Mouse (Mus musculus) cerebellum, postnatal 25 days (tissue): ENCODE measurements at regions not wholly inside any gene's neighbourhood (a gene's known extent, or its start where the extent isn't known, plus 50 kb on each side); places are given as distances from the start of the nearest gene placed in this dataset.
A peak's percentile ranks its signal among the peaks of the same experiment; 100 is the strongest.

Experiments used
- DNase-seq, 2 experiments: peaks; one replicate each; pipeline ENCODE4 v3.0.0; 2021; ENCODE audit warnings: mixed read lengths in 2 of 2

DNA sequence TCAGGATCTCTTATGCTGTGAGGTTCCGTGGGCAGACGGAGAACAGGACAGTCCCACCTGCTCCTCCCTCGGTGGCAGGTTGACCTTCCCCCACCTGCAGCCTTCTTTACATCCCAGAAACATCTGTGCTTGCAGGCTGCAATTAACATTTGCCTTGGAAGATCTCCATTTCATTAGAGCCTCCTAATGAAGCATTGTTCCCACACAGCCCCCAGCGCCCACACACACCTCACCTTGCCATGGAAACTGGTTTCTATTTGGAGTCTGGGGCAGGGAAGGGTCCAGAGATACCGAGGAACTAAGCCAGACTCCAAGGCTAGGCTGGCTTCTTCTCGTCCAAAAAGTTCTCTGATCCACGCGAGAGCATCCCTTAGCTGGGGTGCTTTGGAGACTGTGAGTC lies 56.6 kb upstream of the Rpl38 start:
- no peak for DNase-seq

DNA sequence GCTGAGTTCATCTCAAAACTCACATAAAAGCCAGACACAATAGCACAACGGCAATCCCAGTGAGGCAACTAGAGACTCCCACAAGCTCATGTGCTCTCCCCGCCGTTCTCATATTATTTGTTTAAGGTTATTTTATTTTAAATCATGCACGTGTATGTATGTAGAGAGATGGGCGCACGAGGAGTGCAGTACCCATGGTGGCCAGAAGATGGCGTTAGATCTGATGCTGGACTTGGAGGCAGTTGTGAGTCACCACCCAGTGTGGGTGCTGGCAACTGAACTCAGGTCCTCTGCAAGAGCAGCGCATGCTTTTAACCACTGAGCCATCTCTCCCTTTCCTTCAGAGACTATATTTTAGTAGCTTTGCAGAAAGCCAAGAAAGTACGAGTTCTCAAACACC lies 60.3 kb upstream of the Rpl38 start:
- no peak for DNase-seq

DNA sequence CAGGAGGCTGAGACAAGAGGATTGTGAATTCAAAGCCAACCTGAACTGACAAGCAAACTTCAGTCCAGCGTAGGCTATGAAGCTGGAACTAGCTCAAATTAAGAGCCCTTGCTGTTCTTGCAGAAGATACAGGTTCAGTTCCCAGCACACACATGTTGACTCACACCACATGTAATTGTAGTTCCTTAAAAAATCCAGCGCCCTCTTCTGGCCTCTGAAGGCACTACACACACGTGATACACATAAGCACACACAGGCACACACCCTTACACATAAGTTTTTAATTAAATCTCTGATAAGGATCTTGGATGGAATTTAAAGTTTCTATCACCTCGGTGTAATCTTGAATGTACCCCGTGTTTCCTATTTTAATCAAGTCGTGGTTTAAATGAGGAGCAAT lies 65.2 kb upstream of the Rpl38 start:
- DNase-seq = no peak

DNA sequence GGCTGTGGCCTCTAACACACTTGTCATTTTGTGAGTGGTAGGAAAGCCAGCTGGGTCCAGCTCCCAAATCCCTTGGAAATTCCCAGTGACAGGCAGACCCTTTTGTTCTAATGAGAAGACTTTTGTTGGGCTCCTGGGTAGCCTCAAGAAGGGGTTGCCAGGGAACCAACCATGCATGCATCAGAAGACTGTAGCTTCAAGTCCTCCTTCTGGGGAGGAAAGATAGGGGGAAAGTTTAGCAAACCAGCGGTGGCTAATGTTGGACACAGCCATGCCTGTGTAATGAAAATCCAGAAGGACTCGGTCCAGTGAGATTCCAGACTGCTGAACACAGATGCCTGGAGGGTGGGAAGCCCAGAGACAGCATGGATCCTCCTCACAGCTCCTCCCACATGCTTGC lies 71.1 kb upstream of the Rpl38 start:
- no peak for DNase-seq

GRCm38 (mm10) chr11:114592961-114593360 lies 75.4 kb upstream of the Rpl38 start:
- no peak for DNase-seq

DNA sequence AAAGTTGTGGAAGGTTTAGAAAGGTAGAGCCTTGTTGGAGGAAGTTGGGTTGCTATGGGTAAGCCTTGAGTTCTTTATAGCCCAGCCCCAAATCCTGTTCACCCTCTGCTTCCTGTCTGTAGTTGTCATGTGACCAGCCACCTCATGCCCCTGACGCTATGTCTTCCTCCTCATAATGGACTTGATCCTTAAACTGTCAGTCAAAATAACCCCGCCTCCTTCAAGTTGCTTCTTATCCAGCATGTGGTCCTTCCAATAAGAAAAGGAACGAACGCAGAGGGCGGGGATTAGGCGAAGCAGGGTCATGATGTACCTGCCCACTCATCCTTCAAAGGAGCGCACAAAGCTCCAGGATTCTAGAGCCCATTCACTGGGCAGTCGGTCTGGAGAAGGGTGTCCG lies 79.8 kb upstream of the Rpl38 start:
- no peak for DNase-seq

DNA sequence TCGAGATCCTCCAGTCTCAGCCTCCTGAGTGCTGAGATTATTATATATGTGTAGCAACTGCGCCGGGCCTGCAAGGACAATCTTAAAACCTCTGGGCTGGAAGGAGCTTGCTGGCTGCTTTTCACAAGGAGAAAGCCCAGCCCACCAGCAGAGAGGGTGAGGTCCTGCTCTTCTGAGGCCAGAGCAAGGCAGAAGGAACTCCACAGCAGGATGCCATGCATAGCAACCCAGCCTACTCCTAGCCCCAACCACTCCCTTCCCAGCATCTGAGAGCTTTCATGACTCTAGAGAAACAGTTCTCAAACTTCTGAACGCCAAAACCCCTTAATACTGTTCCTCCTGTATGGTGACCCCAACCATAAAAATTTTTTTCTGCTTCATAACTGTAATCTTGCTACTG lies 80.3 kb upstream of the Rpl38 start:
- DNase-seq = no peak

- DNase-seq = no peak
Measured at GRCm38 (mm10) chr11:114586400-114586799, 81.9 kb upstream of the Rpl38 start.

DNA sequence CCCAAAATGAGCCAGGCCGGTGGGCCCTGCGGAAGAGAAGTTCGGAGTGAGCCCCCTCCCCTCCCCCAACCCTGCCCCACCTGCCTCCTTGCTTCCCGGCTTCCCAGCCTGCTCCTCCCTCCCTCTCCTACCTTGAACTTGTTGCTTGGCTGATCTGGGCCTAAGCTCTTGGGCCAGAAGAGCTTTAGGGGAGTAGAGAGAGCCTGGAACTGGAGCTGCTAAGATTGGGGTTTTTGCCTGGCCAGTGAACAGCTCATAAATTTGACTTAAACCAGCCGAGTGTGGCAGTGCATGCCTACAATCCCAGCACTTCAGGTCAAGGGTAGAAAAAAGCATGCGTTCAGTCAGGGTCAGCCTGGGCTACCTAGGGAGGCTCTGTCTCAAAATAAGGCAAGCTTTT lies 83.5 kb upstream of the Rpl38 start:
- DNase-seq = no peak

DNA sequence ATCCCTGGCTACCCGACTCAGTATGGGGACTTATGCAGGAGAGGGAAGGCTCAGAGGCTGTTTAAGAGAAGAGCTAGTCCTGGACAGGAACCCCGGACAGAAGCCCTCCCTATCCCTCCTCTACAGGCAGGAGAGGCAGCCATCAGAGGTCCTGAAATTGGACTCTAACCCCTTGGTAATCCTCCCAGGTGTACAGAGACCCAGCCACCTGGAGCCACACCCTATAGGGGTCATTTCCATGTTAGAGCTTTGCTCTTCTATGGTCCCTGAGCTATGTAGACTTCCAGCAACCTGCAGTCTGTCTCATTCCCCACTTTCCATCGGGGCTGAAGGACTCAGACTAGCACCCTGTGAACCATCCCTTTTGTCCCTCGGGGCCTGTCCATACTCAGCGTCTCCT lies 84.2 kb upstream of the Rpl38 start:
- DNase-seq = no peak

- no peak for DNase-seq
Measured at GRCm38 (mm10) chr11:114579986-114580385, 88.3 kb upstream of the Rpl38 start.

- DNase-seq = no peak
Measured at GRCm38 (mm10) chr11:114578551-114578950, 89.8 kb upstream of the Rpl38 start.

DNA sequence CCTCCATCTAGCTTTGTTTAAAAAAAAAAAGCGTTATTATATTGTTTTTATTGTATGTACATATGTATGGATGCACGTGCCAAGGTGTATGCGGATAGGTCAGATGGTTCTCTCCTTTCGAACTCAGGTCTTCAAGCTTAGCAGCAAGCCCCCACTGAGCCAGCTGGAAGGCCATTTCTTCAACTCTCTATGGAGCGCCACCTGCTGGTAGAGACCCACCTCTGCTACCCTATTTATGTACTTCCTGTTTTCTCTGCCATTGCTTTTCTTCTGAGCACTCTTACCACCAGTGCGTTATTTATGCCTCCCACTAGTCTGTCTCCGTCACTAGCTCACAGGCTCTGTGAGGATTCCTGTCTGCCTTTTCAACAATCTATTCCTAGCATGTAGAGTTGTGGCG lies 91.5 kb upstream of the Rpl38 start:
- no peak for DNase-seq

DNA sequence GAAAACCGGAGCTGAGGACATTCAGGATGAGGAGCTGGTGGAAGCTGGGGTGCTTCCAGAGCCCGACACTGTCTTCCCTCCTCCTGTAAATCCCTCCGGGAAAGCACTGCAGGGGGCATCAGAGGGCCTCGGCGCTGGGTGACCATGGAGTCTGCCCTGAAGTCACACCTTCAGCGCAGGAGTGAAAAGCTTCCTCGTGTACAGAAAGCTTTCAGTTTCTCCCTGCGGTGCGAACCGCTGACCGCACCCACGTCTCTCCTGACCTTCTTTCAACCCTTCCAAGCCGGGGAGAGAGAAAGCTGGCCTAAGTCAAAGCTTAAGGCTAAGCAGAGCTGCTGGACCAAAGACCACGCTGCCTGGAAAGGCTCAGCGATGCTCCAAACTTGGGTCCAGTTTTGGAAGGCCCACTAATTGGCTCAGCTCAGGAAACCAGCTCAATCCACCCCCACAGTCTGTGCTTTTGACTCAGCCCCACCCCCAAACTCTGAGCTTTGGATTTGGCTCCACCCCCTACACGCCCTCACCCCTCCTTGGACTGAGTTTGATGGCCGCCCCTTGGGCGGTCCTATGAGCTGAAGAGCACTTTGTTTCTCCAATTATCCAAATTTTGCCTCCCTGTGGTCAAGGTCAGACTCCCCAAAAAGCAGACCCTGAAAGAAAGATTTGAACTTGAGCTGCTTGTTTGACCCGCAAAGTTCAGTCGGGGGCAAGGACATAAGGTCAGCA lies 97.0 kb upstream of the Rpl38 start:
- no peak for DNase-seq

- DNase-seq = no peak
Measured at GRCm38 (mm10) chr11:114570076-114570475, 98.2 kb upstream of the Rpl38 start.

- no peak for DNase-seq
Measured at GRCm38 (mm10) chr11:114567814-114568800, 100.2 kb upstream of the Rpl38 start.

GRCm38 (mm10) chr11:114567045-114567780 lies 101.1 kb upstream of the Rpl38 start:
- DNase-seq = no peak

- no peak for DNase-seq
Measured at GRCm38 (mm10) chr11:114564949-114565348, 103.4 kb upstream of the Rpl38 start.

- DNase-seq = no peak
Measured at GRCm38 (mm10) chr11:114563172-114563571, 105.2 kb upstream of the Rpl38 start.

- DNase-seq = no peak
Measured at GRCm38 (mm10) chr11:114554576-114554975, 113.7 kb upstream of the Rpl38 start.

GRCm38 (mm10) chr11:114553992-114554391 lies 114.3 kb upstream of the Rpl38 start:
- no peak for DNase-seq

DNA sequence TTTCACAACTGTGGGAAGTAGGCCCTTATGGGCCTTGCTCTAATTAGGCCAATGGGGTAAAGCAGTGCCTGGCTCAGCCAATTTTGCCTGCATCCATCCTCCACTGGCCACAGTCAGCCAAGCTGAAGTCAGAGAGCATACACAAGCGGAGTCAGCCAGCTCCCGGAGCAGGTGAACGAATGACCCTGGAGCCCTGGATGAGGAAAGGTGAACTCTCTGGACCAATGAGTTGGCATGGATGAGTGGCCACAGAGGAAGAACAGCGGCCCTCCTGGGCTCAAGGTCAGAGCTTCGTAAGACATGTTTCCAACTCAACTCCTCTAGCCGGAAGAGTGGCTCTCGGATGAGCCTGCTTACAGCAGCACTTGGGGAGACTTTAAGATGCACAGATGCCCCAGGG lies 116.1 kb upstream of the Rpl38 start:
- no peak for DNase-seq

DNA sequence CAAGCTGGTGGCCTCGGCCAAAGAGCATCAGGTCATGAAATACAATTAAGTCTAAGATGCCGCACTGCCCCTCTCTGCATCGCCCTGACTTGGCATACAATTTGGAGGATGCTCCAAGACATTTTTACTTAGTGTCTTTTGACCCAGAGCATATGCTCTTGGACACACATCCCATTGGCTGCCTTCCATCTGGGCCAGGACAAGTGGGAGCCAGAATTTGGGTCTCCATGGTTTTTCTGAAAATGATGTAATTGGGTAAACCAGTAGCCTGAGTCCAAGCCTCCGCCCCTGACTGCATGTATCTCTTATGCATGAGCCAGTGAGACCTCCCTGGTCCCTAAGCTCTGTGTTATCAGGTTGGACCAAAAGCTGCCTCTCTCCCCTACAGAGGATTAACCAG lies 117.1 kb upstream of the Rpl38 start:
- DNase-seq = peak; percentile 41 to 71
